Mouse (Mus musculus) midbrain, embryonic 12.5 days (tissue): Measurements from ENCODE around the gene Atrnl1. TPM values are rescaled to one million over a fixed set of nuclear protein-coding genes. Genes with fewer than 3 reads are reported as not detected.

Experiments
- ATAC-seq: fragments of 200-750 bp; cut with Nextera tagmentation; 2 replicates; pipeline ENCODE4 v1.8.0; 2017; ENCODE audit warnings: low read depth, moderate TSS enrichment, moderate library complexity; ENCODE audit not compliant: low FRiP score
- H3K27ac ChIP-seq: fragments of 300-500 bp; sonication (generic); replicated peaks from 2 replicates; pipeline ENCODE4 v1.5.1; 2016; ENCODE audit warnings: mild to moderate bottlenecking
- H3K27me3 ChIP-seq: fragments of 300-500 bp; sonication (generic); 2 replicates; pipeline ENCODE4 v1.6.1; 2016; ENCODE audit warnings: mild to moderate bottlenecking
- H3K36me3 ChIP-seq: fragments of 300-500 bp; sonication (generic); 2 replicates; pipeline ENCODE4 v1.6.1; 2016
- H3K4me1 ChIP-seq: fragments of 300-500 bp; sonication (generic); 2 replicates; pipeline ENCODE4 v1.6.1; 2016
- H3K4me2 ChIP-seq: fragments of 300-500 bp; sonication (generic); replicated peaks from 2 replicates; pipeline ENCODE4 v1.6.1; 2016; ENCODE audit warnings: mild to moderate bottlenecking, moderate library complexity
- H3K4me3 ChIP-seq: fragments of 300-500 bp; sonication (generic); 2 replicates; pipeline ENCODE4 v1.5.1; 2016; ENCODE audit warnings: mild to moderate bottlenecking
- H3K9ac ChIP-seq: fragments of 300-500 bp; sonication (generic); replicated peaks from 2 replicates; pipeline ENCODE4 v1.6.1; 2016; ENCODE audit warnings: mild to moderate bottlenecking, moderate library complexity
- H3K9me3 ChIP-seq: fragments of 300-500 bp; sonication (generic); 2 replicates; pipeline ENCODE4 v1.6.1; 2016; ENCODE audit warnings: mild to moderate bottlenecking
- WGBS: fragments of 180-500 bp; shearing (Covaris S2); methylation state at CpG from one replicate; pipeline ENCODE4 v1.1.7; 2016; 5-methylcytosine and 5-hydroxymethylcytosine counted together
- polyA plus RNA-seq: library from polyadenylated mRNA; unstranded; fragments of >200 nt; fragmentation: Nextera tagmentation; extraction: Ambion mirVana; gene quantifications from 2 replicates; pipeline ENCODE4 v1.2.1, GENCODE M21; 2016

Gene Atrnl1
- polyA plus RNA-seq, 1 experiment from 2014 or later: 11.2 TPM

- WGBS: 66% methylated on average over 8 of the region's 8 CpGs
- no peak overlapping the region for H3K27ac ChIP-seq
- no peak for ATAC-seq
Measured at GRCm38 (mm10) chr19:57941529-57941928, 330.7 kb downstream of the Atrnl1 start.

GRCm38 (mm10) chr19:57942281-57942680, 331.4 kb downstream of the Atrnl1 start:
- Histone ChIP-seq H3K9ac (no peak overlapping the region), H3K36me3 (no peaks in the 10 kb centered on the region), H3K4me3 (no peak overlapping the region), H3K4me1 (peaks cover 9% of the 10 kb centered on the region; the same call in 1 of the 2 replicates), H3K4me2 (no peak overlapping the region), H3K9me3 (no peaks in the 10 kb centered on the region), H3K27me3 (no peaks in the 10 kb centered on the region), H3K27ac (no peak overlapping the region)
- WGBS: 85% methylated on average over 14 of the region's 14 CpGs
- no peak for ATAC-seq

More at GRCm38 (mm10) chr19:57941529-57941928, 330.7 kb downstream of the Atrnl1 start:
- Histone ChIP-seq H3K9ac (no peak overlapping the region), H3K27me3 (no peaks in the 10 kb centered on the region), H3K9me3 (no peaks in the 10 kb centered on the region), H3K36me3 (no peaks in the 10 kb centered on the region), H3K4me2 (no peak overlapping the region), H3K4me3 (no peak overlapping the region), H3K4me1 (peaks cover 9% of the 10 kb centered on the region; the same call in 1 of the 2 replicates)

DNA sequence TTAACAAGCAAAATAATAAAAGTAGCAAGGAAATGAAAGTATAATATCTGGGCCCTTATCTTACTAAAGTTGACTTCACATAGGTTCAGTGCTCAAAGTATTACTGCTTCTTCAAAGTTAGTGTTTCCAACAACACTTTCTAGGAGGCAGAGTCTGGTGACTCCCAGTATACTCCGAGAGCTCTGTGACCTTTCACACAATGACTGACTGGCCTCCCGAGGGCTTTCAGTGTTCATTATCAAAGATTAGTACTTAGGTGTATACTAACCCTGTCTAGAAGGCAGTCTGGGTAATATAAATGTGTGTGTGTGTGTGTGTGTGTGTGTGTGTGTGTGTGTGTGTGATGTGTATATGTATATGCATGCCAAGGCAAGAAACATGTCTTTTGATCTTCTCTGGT, 332.5 kb downstream of the Atrnl1 start:
- no peak overlapping the region for H3K9ac ChIP-seq
- no peak overlapping the region for H3K4me2 ChIP-seq
- no peaks in the 10 kb centered on the region for H3K36me3 ChIP-seq
- peaks cover 9% of the 10 kb centered on the region; the same call in 1 of the 2 replicates for H3K4me1 ChIP-seq
- no peak overlapping the region for H3K4me3 ChIP-seq
- WGBS: 59% methylated on average over 2 of the region's 2 CpGs
- no peak overlapping the region for H3K27ac ChIP-seq
- ATAC-seq: no peak
- no peaks in the 10 kb centered on the region for H3K27me3 ChIP-seq
- no peaks in the 10 kb centered on the region for H3K9me3 ChIP-seq

GRCm38 (mm10) chr19:57944680-57945079, 333.8 kb downstream of the Atrnl1 start:
- Histone ChIP-seq H3K9me3 (no peaks in the 10 kb centered on the region), H3K4me1 (peaks cover 13% of the 10 kb centered on the region; the same call in 1 of the 2 replicates), H3K9ac (no peak overlapping the region), H3K4me3 (no peak overlapping the region), H3K27ac (no peak overlapping the region), H3K27me3 (no peaks in the 10 kb centered on the region), H3K4me2 (no peak overlapping the region), H3K36me3 (no peaks in the 10 kb centered on the region)
- 85% methylated on average over 6 of the region's 6 CpGs for WGBS
- ATAC-seq: no peak

GRCm38 (mm10) chr19:57945626-57946250, 334.9 kb downstream of the Atrnl1 start:
- Histone ChIP-seq H3K4me2 (no peak overlapping the region), H3K4me3 (no peak overlapping the region), H3K9ac (no peak overlapping the region), H3K36me3 (no peaks in the 10 kb centered on the region), H3K4me1 (peaks cover 16% of the 10 kb centered on the region; the same call in 1 of the 2 replicates), H3K27me3 (no peaks in the 10 kb centered on the region), H3K9me3 (no peaks in the 10 kb centered on the region), H3K27ac (no peak overlapping the region)
- no peak for ATAC-seq
- WGBS: 98% methylated on average over 4 of the region's 4 CpGs

DNA sequence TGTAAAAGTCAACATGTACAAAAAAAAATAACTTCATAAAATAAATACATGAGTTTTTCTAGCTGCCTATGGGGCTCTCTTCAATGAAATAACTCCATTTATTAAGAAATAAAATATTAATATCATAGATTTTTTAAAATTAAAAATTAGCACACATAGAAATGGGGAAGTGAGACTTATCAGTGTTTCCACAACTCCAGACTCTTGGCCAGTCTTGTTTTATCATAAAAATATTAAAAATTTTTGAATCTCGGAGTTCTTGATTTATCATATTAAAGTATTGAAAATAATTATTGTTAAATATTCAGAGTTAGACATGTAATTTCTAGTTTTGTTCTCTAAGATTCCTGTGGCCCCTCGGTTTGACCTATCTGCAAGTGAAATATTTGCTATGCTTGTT, 337.7 kb downstream of the Atrnl1 start:
- Histone ChIP-seq H3K4me3 (no peak overlapping the region), H3K9me3 (no peaks in the 10 kb centered on the region), H3K4me1 (peaks cover 7% of the 10 kb centered on the region; the same call in 1 of the 2 replicates), H3K4me2 (no peak overlapping the region), H3K27me3 (no peaks in the 10 kb centered on the region), H3K9ac (no peak overlapping the region), H3K36me3 (no peaks in the 10 kb centered on the region), H3K27ac (no peak overlapping the region)
- WGBS: 89% methylated on average over 2 of the region's 2 CpGs
- ATAC-seq: no peak

DNA sequence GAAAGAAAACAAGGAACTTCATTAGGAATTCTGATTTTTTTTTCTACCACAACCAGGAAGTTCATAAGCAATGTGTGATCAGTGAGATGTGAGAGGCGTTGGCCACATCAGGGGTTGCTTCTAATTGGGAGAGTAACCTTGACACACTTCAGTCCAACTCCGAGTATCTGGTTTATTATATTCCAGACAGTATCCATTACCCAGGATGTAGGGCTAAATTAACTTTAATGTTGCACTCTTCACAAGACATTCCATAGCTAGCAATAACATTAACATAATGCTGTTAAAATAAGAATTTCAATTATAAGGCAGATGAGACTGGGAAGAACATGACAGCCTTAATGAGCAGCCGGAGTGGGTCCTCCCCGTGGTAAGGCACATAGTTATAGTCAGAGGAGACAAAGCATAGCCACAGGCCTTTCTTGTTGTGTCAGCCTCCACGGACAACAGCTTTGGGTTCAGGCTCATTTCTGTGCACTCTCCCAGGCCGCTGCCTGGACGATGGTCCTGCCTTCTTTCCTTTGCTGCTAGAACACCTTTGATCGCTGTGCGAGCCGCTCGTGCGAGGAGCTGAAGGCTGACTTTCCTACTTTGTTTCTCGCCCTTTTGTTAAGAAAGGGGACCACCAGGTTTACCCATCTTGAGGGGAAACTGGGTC, 338.6 kb downstream of the Atrnl1 start:
- Histone ChIP-seq H3K4me2 (no peak overlapping the region), H3K4me1 (peaks cover 7% of the 10 kb centered on the region; the same call in 1 of the 2 replicates), H3K9ac (no peak overlapping the region), H3K27me3 (no peaks in the 10 kb centered on the region), H3K36me3 (no peaks in the 10 kb centered on the region), H3K27ac (0 out of 2 replicates have a peak overlapping the region, but pooled peaks have one; percentile 39), H3K4me3 (no peak overlapping the region), H3K9me3 (no peaks in the 10 kb centered on the region)
- ATAC-seq: no peak
- 69% methylated on average over 13 of the region's 13 CpGs for WGBS

DNA sequence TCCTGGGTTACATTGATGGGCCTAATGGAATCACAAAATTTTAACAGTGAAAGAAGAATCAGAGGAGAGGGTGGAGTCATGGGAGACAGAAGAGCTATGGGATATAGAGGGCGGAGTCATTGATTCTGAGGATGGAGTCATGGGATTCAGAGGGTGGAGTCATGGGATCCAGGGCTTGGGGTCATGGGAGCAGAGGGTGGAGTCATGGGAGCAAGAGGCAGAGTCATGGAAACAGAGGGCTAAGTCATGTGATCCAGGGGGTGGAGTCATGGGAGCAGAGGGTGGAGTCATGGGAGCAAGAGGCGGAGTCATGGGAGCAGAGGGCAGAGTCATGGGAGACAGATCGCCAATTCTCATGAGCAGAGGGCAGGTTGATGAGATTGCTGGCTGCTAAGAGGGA, 343.3 kb downstream of the Atrnl1 start:
- H3K27ac ChIP-seq: no peak overlapping the region
- peaks cover 7% of the 10 kb centered on the region; the same call in 1 of the 2 replicates for H3K4me1 ChIP-seq
- no peaks in the 10 kb centered on the region for H3K36me3 ChIP-seq
- H3K4me2 ChIP-seq: no peak overlapping the region
- ATAC-seq: no peak
- no peaks in the 10 kb centered on the region for H3K27me3 ChIP-seq
- 98% methylated on average over 3 of the region's 3 CpGs for whole genome bisulfite sequencing
- H3K9me3 ChIP-seq: no peaks in the 10 kb centered on the region
- H3K9ac ChIP-seq: no peak overlapping the region
- no peak overlapping the region for H3K4me3 ChIP-seq

DNA sequence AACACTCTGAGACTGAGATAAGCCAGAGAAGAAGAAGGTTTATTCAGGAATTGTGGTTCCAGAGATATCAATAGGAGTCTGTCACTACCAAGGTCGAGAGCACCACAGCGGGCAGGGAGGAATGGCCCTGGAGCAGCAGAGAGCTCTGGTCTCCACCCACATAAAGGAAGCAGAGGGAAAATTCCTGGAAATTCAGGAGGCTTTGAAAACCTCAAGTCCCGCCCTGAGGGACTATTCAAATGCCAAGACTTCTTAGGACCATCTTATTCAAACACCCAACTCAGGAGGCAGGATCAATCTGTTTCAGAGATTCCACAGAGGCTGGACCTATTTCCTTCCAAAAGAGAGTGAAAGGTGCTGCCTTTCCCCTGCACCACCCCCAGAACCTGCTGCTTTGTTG, 345.6 kb downstream of the Atrnl1 start:
- no peaks in the 10 kb centered on the region for H3K27me3 ChIP-seq
- H3K9me3 ChIP-seq: no peaks in the 10 kb centered on the region
- 0 out of 2 replicates have a peak, but pooled peaks cover 4% of the 10 kb centered on the region for H3K4me1 ChIP-seq
- 90% methylated on average over 3 of the region's 3 CpGs for WGBS
- H3K9ac ChIP-seq: no peak overlapping the region
- H3K36me3 ChIP-seq: no peaks in the 10 kb centered on the region
- H3K27ac ChIP-seq: no peak overlapping the region
- no peak overlapping the region for H3K4me2 ChIP-seq
- ATAC-seq: no peak
- no peak overlapping the region for H3K4me3 ChIP-seq

DNA sequence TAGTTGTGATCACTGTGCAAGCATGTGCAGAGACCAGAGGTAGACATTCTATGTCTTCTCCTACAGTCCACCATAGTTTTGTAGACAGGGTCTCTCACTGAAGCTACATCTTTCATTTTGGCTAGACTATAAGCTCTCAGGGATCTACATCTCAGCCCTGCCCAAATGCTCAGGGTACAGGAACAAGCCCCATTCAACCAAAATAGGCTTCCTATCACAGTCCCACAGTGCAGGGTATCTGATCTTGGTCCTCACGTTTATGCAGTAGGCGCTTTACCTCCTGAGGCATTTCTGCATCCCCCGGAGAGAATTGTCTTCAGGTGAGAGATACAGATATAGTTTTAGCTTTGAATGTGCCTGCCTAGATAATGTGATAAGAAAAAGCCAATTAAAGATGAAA, 346.5 kb downstream of the Atrnl1 start:
- WGBS: 86% methylated on average over 3 of the region's 3 CpGs

DNA sequence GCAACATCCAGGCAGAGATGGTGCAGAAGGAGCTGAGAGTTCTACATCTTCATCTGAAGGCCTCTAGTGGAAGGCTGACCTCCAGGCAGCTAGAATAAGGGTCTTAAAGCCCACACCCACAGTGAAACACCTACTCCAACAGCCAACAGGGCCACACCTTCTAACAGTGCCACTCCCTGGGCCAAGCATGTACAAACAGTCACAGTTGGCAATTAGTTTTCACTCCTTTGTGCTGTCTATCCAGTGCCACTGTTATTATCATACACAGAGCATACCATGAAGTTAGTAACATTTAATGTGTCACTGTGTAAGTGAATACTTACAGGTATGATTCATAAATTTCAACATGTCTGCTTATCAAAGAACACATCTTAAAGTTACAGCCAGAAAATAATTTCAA, 347.3 kb downstream of the Atrnl1 start:
- no peak for ATAC-seq
- Histone ChIP-seq H3K4me3 (no peak overlapping the region), H3K9me3 (no peaks in the 10 kb centered on the region), H3K36me3 (no peaks in the 10 kb centered on the region), H3K4me1 (peaks cover 17% of the 10 kb centered on the region; the same call in 1 of the 2 replicates), H3K4me2 (no peak overlapping the region), H3K27me3 (no peaks in the 10 kb centered on the region), H3K9ac (no peak overlapping the region), H3K27ac (no peak overlapping the region)

More for the DNA sequence above, 346.5 kb downstream of the Atrnl1 start:
- Histone ChIP-seq H3K4me1 (peaks cover 12% of the 10 kb centered on the region; the same call in 1 of the 2 replicates), H3K27me3 (no peaks in the 10 kb centered on the region), H3K9me3 (no peaks in the 10 kb centered on the region), H3K4me2 (no peak overlapping the region), H3K4me3 (no peak overlapping the region), H3K36me3 (no peaks in the 10 kb centered on the region), H3K9ac (no peak overlapping the region), H3K27ac (no peak overlapping the region)
- no peak for ATAC-seq

DNA sequence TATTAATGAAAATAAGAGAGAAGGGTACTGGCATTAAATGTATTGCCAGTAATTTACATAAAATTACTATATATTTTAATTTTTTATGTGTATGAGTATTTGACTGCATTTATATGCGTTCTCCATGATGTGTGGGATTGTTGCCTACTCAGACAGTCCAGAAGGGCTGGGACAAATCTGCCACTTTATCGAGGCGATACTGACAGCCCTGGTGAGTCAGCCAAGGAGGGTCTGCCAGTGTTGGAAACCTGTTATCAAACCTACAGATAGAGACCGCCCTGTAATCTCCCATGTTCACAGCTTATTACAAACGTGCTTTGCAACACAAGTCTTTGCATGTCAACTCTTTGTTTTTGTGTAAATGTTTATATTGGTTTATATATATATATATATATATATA, 347.9 kb downstream of the Atrnl1 start:
- Histone ChIP-seq H3K27me3 (no peaks in the 10 kb centered on the region), H3K9me3 (no peaks in the 10 kb centered on the region), H3K4me3 (no peak overlapping the region), H3K9ac (no peak overlapping the region), H3K4me2 (no peak overlapping the region), H3K27ac (no peak overlapping the region), H3K36me3 (no peaks in the 10 kb centered on the region), H3K4me1 (peaks cover 17% of the 10 kb centered on the region; the same call in 1 of the 2 replicates)
- 91% methylated on average over 5 of the region's 5 CpGs for WGBS
- ATAC-seq: no peak
